Mouse (Mus musculus) myocyte (in vitro differentiated cells): ENCODE measurements around the gene Lamb3. TPM values are rescaled to one million over a fixed set of nuclear protein-coding genes. Genes with fewer than 3 reads are reported as not detected.

Experiments used
- H3K27me3 ChIP-seq: one replicate; pipeline ENCODE4 v1.6.1; 2011; ENCODE audit not compliant: control insufficient read depth, insufficient read depth, insufficient read length
- H3K36me3 ChIP-seq: one replicate; pipeline ENCODE4 v1.6.1; 2011; ENCODE audit not compliant: control insufficient read depth, insufficient read depth
- H3K4me2 ChIP-seq: one replicate; pipeline ENCODE4 v1.6.1; 2011; ENCODE audit warnings: low read depth, control low read depth
- H3K4me3 ChIP-seq: one replicate; pipeline ENCODE4 v1.5.1; 2011; ENCODE audit warnings: mild to moderate bottlenecking, control low read depth, moderate library complexity
- H3K79me2 ChIP-seq: one replicate; pipeline ENCODE4 v1.6.1; 2011; ENCODE audit not compliant: control insufficient read depth, insufficient read depth
- H3ac ChIP-seq: one replicate; pipeline ENCODE4 v1.6.1; 2011; ENCODE audit not compliant: control insufficient read depth, insufficient read length
- CEBPB ChIP-seq: IDR thresholded peaks from 2 replicates; pipeline ENCODE4 v1.6.1; 2011; ENCODE audit warnings: mild to moderate bottlenecking, moderate library complexity; ENCODE audit not compliant: poor library complexity, insufficient read depth, severe bottlenecking
- E2F4 ChIP-seq: IDR thresholded peaks from one replicate; pipeline ENCODE4 v1.6.1; 2011; ENCODE audit warnings: mild to moderate bottlenecking, control low read depth, moderate library complexity; ENCODE audit not compliant: insufficient read depth
- MAX ChIP-seq: IDR thresholded peaks from one replicate; pipeline ENCODE4 v1.6.1; 2011; ENCODE audit warnings: low read depth, mild to moderate bottlenecking, control low read depth
- MYOD1 ChIP-seq, 3 experiments: IDR thresholded peaks; one replicate each; pipeline ENCODE4 v1.6.1; 2011; ENCODE audit warnings: control low read depth in 2 of 3, low read depth in 2 of 3, mild to moderate bottlenecking in 2 of 3, moderate library complexity in 1 of 3; ENCODE audit not compliant: insufficient read length in 2 of 3, control insufficient read depth in 1 of 3
- MYOG ChIP-seq, 3 experiments: IDR thresholded peaks; one replicate each; pipeline ENCODE4 v1.6.1; 2011; ENCODE audit warnings: control low read depth in 2 of 3, low read depth in 2 of 3, mild to moderate bottlenecking in 2 of 3; ENCODE audit not compliant: insufficient read length in 2 of 3, control insufficient read depth in 1 of 3, insufficient read depth in 1 of 3
- POLR2A ChIP-seq: IDR thresholded peaks from one replicate; pipeline ENCODE4 v1.6.1; 2011; ENCODE audit warnings: low read depth, mild to moderate bottlenecking, control low read depth, moderate library complexity; ENCODE audit not compliant: insufficient read length
- POLR2AphosphoS2 ChIP-seq: IDR thresholded peaks from one replicate; pipeline ENCODE4 v1.6.1; 2011; ENCODE audit warnings: low read depth, control low read depth; ENCODE audit not compliant: insufficient read length
- REST ChIP-seq: IDR thresholded peaks from one replicate; pipeline ENCODE4 v1.6.1; 2011; ENCODE audit warnings: mild to moderate bottlenecking, control low read depth, moderate library complexity; ENCODE audit not compliant: insufficient read depth, insufficient read length
- SRF ChIP-seq: IDR thresholded peaks from one replicate; pipeline ENCODE4 v1.6.1; 2011; ENCODE audit warnings: low read depth; ENCODE audit not compliant: control insufficient read depth, insufficient read length
- TCF12 ChIP-seq: IDR thresholded peaks from one replicate; pipeline ENCODE4 v1.6.1; 2011; ENCODE audit warnings: mild to moderate bottlenecking, control low read depth; ENCODE audit not compliant: poor library complexity, insufficient read depth, severe bottlenecking
- TCF3 ChIP-seq: IDR thresholded peaks from one replicate; pipeline ENCODE4 v1.6.1; 2011; ENCODE audit warnings: low read depth, control low read depth; ENCODE audit not compliant: insufficient read length
- USF1 ChIP-seq: IDR thresholded peaks from one replicate; pipeline ENCODE4 v1.6.1; 2011; ENCODE audit warnings: low read depth, mild to moderate bottlenecking, control low read depth, moderate library complexity
- polyA plus RNA-seq: library from polyadenylated mRNA; unstranded; fragments of >200 nt; fragmentation: generic; extraction: Trizol; gene quantifications from one replicate; pipeline ENCODE4 v1.2.1, GENCODE M21; 2012; ENCODE audit warnings: missing spikeins

The Lamb3 gene
- polyA plus RNA-seq, 1 experiment, result 15.5 TPM

GRCm38 (mm10) chr1:193189151-193189621 lies 18.3 kb upstream of the Lamb3 start:
- TF ChIP-seq TCF3 (no peak), TCF12 (peak; percentile 31), E2F4 (no peak), MAX (no peak), POLR2A (peak; percentile 46), MYOG (IDR thresholded peaks at IDR 0.05; ENCODE audit: control insufficient read depth in 1 of 3, insufficient read depth in 1 of 3, insufficient read length in 2 of 3, low read depth in 2 of 3) (peak in 2 of 3 experiments; percentile 72 to 85), POLR2AphosphoS2 (no peak), USF1 (no peak), REST (no peak), MYOD1 (IDR thresholded peaks at IDR 0.05; ENCODE audit: control insufficient read depth in 1 of 3, insufficient read length in 2 of 3, low read depth in 2 of 3) (peak; percentile 15 to 95 (median 94)), SRF (no peak), CEBPB (0 out of 2 replicates have a peak, but pooled peaks have one; percentile 2)
- H3K36me3 ChIP-seq, result no peaks in the 10 kb centered on the region
- no peak overlapping the region for H3K4me3 ChIP-seq
- H3K4me2 ChIP-seq, result peak overlapping the region; percentile 68
- H3K79me2 ChIP-seq, result no peaks in the 10 kb centered on the region
- no peak overlapping the region for H3ac ChIP-seq
- no peaks in the 10 kb centered on the region for H3K27me3 ChIP-seq

GRCm38 (mm10) chr1:193189771-193190170 lies 17.7 kb upstream of the Lamb3 start:
- Histone ChIP-seq H3ac (no peak overlapping the region), H3K36me3 (no peaks in the 10 kb centered on the region), H3K4me2 (peak overlapping the region; percentile 68), H3K4me3 (no peak overlapping the region), H3K79me2 (no peaks in the 10 kb centered on the region), H3K27me3 (no peaks in the 10 kb centered on the region)
- no peak for TF ChIP-seq TCF3
- TF ChIP-seq CEBPB, result 0 out of 2 replicates have a peak, but pooled peaks have one; percentile 30

DNA sequence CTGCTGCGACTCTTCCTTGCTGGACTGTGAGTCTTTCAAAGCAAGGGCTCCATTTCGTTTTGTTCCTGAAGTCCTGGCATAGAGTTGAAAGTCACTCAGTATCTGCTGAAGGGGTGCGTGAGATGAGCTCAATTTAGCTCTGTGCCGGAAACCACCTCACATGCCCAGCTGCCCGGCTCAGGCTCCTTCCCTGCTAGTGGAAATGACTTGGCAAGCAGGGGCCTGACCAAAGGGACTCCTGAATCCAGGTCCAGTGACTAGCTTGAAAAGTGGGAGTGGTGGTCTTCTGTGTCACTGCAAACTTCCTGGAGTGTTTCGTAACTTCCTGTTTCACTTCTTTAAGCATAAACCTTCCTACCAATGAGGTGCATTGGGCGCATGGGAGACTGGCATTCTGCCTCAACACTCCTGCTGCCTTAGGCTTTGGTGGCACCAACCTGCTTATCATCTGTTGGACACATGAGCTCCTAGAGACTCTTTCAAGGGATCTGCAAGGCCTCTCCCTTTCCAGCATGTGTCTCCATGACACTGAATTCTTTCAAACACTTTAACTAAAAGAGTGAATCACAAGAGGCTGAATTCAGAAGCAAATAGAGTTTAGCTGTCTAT lies 15.7 kb upstream of the Lamb3 start:
- no peak overlapping the region for H3K4me2 ChIP-seq
- H3K79me2 ChIP-seq, result no peaks in the 10 kb centered on the region
- H3ac ChIP-seq, result no peak overlapping the region
- no peak overlapping the region for H3K4me3 ChIP-seq
- no peaks in the 10 kb centered on the region for H3K27me3 ChIP-seq
- no peaks in the 10 kb centered on the region for H3K36me3 ChIP-seq
- TF ChIP-seq TCF12 (no peak), CEBPB (no peak), USF1 (no peak), TCF3 (no peak), MYOD1 (IDR thresholded peaks at IDR 0.05; ENCODE audit: control insufficient read depth in 1 of 3, insufficient read length in 2 of 3, low read depth in 2 of 3) (no peak), POLR2A (no peak), SRF (no peak), MAX (no peak), REST (no peak), MYOG (IDR thresholded peaks at IDR 0.05; ENCODE audit: control insufficient read depth in 1 of 3, insufficient read depth in 1 of 3, insufficient read length in 2 of 3, low read depth in 2 of 3) (no peak), E2F4 (no peak), POLR2AphosphoS2 (no peak)

GRCm38 (mm10) chr1:193194416-193195140 lies 12.9 kb upstream of the Lamb3 start:
- H3K27me3 ChIP-seq, result no peaks in the 10 kb centered on the region
- no peaks in the 10 kb centered on the region for H3K36me3 ChIP-seq
- no peak overlapping the region for H3K4me2 ChIP-seq
- no peak overlapping the region for H3K4me3 ChIP-seq
- H3ac ChIP-seq, result no peak overlapping the region
- no peaks in the 10 kb centered on the region for H3K79me2 ChIP-seq
- TF ChIP-seq USF1, result no peak
- TF ChIP-seq MYOD1 (IDR thresholded peaks at IDR 0.05; ENCODE audit: control insufficient read depth in 1 of 3, insufficient read length in 2 of 3, low read depth in 2 of 3), result no peak
- no peak for TF ChIP-seq E2F4
- TF ChIP-seq MYOG (IDR thresholded peaks at IDR 0.05; ENCODE audit: control insufficient read depth in 1 of 3, insufficient read depth in 1 of 3, insufficient read length in 2 of 3, low read depth in 2 of 3), result no peak
- no peak for TF ChIP-seq POLR2AphosphoS2
- TF ChIP-seq POLR2A, result no peak
- TF ChIP-seq REST, result no peak
- TF ChIP-seq CEBPB, result no peak
- TF ChIP-seq SRF, result no peak
- TF ChIP-seq MAX, result no peak
- TF ChIP-seq TCF3, result no peak
- no peak for TF ChIP-seq TCF12

DNA sequence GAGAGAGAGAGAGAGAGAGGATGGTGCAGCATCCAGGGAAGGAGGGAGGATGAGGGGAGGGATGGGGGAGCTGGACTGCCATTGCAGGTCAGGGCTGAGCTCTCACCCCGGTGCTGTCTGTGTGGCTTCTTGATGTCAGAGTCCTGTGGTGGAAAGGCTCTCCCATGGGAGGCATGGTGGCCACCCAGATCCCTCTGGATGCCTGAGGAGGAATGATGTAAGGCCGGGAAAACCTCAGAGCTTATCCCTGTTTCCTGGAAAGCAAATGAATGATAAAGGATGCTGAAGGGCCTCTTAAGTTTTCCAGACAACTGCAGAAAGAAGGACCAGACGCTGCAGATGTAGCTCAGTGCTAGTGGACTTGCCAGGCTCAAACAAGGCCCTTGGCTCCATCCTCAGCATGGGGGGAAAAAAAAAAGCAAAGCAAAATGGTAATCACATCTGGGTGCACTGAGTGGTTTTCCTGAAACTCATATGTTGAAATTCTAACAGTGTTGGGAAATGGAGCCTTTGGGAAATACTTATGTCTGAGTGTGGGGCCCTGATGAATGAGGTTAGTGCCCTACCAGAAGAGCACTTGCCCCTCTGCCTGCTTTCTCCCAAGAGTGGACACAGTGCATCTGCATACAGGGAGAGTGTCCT lies 12.2 kb upstream of the Lamb3 start:
- H3K27me3 ChIP-seq, result no peaks in the 10 kb centered on the region
- no peaks in the 10 kb centered on the region for H3K36me3 ChIP-seq
- peak; percentile 21 for TF ChIP-seq POLR2A
- no peak for TF ChIP-seq E2F4
- TF ChIP-seq MAX, result no peak
- TF ChIP-seq CEBPB, result peak; percentile 77; the same call in 1 of the 2 replicates
- no peak for TF ChIP-seq TCF3
- no peak for TF ChIP-seq USF1
- no peak for TF ChIP-seq MYOD1 (IDR thresholded peaks at IDR 0.05; ENCODE audit: control insufficient read depth in 1 of 3, insufficient read length in 2 of 3, low read depth in 2 of 3)
- no peaks in the 10 kb centered on the region for H3K79me2 ChIP-seq
- H3K4me2 ChIP-seq, result no peak overlapping the region
- no peak overlapping the region for H3K4me3 ChIP-seq
- H3ac ChIP-seq, result no peak overlapping the region
